Mouse (Mus musculus) liver, embryonic 16.5 days (tissue): Measurements from ENCODE around the gene Acoxl. TPM values are rescaled to one million over a fixed set of nuclear protein-coding genes. Genes with fewer than 3 reads are reported as not detected.
A peak's percentile ranks its signal among the peaks of the same experiment; 100 is the strongest.

ENCODE experiments used
- ATAC-seq: fragments of 200-750 bp; cut with Nextera tagmentation; 2 replicates; pipeline ENCODE4 v1.8.0; 2017; ENCODE audit warnings: low read depth, mild to moderate bottlenecking, moderate number of reproducible peaks, moderate library complexity
- H3K27ac ChIP-seq: fragments of 300-500 bp; sonication (generic); 2 replicates; pipeline ENCODE4 v1.5.1; 2014; ENCODE audit warnings: mild to moderate bottlenecking, low read length
- H3K27me3 ChIP-seq: fragments of 300-500 bp; sonication (generic); 2 replicates; pipeline ENCODE4 v1.6.1; 2014; ENCODE audit warnings: low read depth, low read length, mixed read lengths; ENCODE audit not compliant: control insufficient read depth, insufficient read depth
- H3K36me3 ChIP-seq: fragments of 300-500 bp; sonication (generic); 2 replicates; pipeline ENCODE4 v1.6.1; 2014; ENCODE audit warnings: mild to moderate bottlenecking; ENCODE audit not compliant: control insufficient read depth, insufficient read depth
- H3K4me1 ChIP-seq: fragments of 300-500 bp; sonication (generic); 2 replicates; pipeline ENCODE4 v1.6.1; 2014; ENCODE audit warnings: low read depth, low read length, mixed read lengths; ENCODE audit not compliant: control insufficient read depth
- H3K4me2 ChIP-seq: fragments of 300-500 bp; sonication (generic); 2 replicates; pipeline ENCODE4 v1.6.1; 2014; ENCODE audit warnings: low read depth, low read length, mixed read lengths
- H3K4me3 ChIP-seq: fragments of 300-500 bp; sonication (generic); 2 replicates; pipeline ENCODE4 v1.5.1; 2014; ENCODE audit warnings: low read depth, mild to moderate bottlenecking, low read length
- H3K9ac ChIP-seq: fragments of 300-500 bp; sonication (generic); 2 replicates; pipeline ENCODE4 v1.6.1; 2014; ENCODE audit warnings: low read depth, low read length
- H3K9me3 ChIP-seq: fragments of 300-500 bp; sonication (generic); replicated peaks from 2 replicates; pipeline ENCODE4 v1.6.1; 2016; ENCODE audit warnings: low read length; ENCODE audit not compliant: control insufficient read depth
- WGBS: fragments of 180-500 bp; shearing (Covaris S2); extraction: QIAGEN DNeasy Blood & Tissue Kit; methylation state at CpG from one replicate; pipeline ENCODE4 v1.1.7; 2014; ENCODE audit not compliant: insufficient replicate concordance; 5-methylcytosine and 5-hydroxymethylcytosine counted together
- polyA plus RNA-seq: library from polyadenylated mRNA; unstranded; fragments of >200 nt; fragmentation: Nextera tagmentation; extraction: Ambion mirVana; gene quantifications from 2 replicates; pipeline ENCODE4 v1.2.1, GENCODE M21; 2015

The Acoxl gene
- polyA plus RNA-seq, 1 experiment from 2014 or later: 0.05 TPM

GRCm38 (mm10) chr2:128058627-128059026, 220.0 kb downstream of the Acoxl start:
- ATAC-seq: no peak
- Histone ChIP-seq H3K4me3 (no peak overlapping the region), H3K9ac (no peak overlapping the region), H3K4me1 (no peaks in the 10 kb centered on the region), H3K27ac (no peak overlapping the region), H3K36me3 (no peaks in the 10 kb centered on the region), H3K9me3 (no peaks in the 10 kb centered on the region), H3K27me3 (no peaks in the 10 kb centered on the region), H3K4me2 (no peak overlapping the region)
- 19% methylated on average over 1 of the region's 1 CpGs for WGBS

GRCm38 (mm10) chr2:128060213-128060612, 221.5 kb downstream of the Acoxl start:
- 54% methylated on average over 6 of the region's 6 CpGs for WGBS
- Histone ChIP-seq H3K4me1 (no peaks in the 10 kb centered on the region), H3K4me3 (no peak overlapping the region), H3K27me3 (no peaks in the 10 kb centered on the region), H3K9me3 (no peaks in the 10 kb centered on the region), H3K4me2 (no peak overlapping the region), H3K27ac (no peak overlapping the region), H3K36me3 (no peaks in the 10 kb centered on the region), H3K9ac (no peak overlapping the region)
- no peak for ATAC-seq

GRCm38 (mm10) chr2:128060680-128061287, 222.1 kb downstream of the Acoxl start:
- H3K4me1 ChIP-seq: no peaks in the 10 kb centered on the region
- H3K27me3 ChIP-seq: no peaks in the 10 kb centered on the region
- 17% methylated on average over 6 of the region's 6 CpGs for WGBS

DNA sequence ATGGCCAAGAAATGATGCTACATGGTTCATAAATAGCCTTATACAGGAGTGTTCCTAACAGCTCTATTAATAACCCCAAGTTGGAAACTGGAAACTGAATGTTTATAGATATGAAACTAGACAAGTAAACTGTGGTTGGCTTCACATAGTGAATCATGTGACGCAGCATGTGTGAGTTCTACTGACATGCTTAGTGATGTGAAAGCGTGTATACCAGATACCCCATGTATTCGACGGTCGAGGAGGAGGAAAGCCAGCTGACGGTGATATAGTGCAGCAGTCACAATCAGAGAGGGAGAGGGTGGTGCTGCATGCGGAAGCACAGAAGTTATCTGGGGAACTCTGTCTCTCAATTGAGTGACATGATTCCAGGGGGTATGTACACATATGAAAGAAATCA, 222.8 kb downstream of the Acoxl start:
- Histone ChIP-seq H3K36me3 (no peaks in the 10 kb centered on the region), H3K9ac (no peak overlapping the region), H3K9me3 (no peaks in the 10 kb centered on the region), H3K27ac (no peak overlapping the region), H3K27me3 (no peaks in the 10 kb centered on the region), H3K4me3 (no peak overlapping the region), H3K4me2 (no peak overlapping the region), H3K4me1 (no peaks in the 10 kb centered on the region)
- ATAC-seq: no peak
- WGBS: 68% methylated on average over 7 of the region's 7 CpGs

More at GRCm38 (mm10) chr2:128060680-128061287, 222.1 kb downstream of the Acoxl start:
- Histone ChIP-seq H3K4me2 (no peak overlapping the region), H3K9ac (no peak overlapping the region), H3K27ac (no peak overlapping the region), H3K9me3 (no peaks in the 10 kb centered on the region), H3K4me3 (no peak overlapping the region), H3K36me3 (no peaks in the 10 kb centered on the region)
- ATAC-seq: no peak

GRCm38 (mm10) chr2:128062756-128063155, 224.1 kb downstream of the Acoxl start:
- no peak overlapping the region for H3K4me2 ChIP-seq
- H3K27me3 ChIP-seq: no peaks in the 10 kb centered on the region
- no peaks in the 10 kb centered on the region for H3K9me3 ChIP-seq
- H3K36me3 ChIP-seq: no peaks in the 10 kb centered on the region
- H3K4me3 ChIP-seq: no peak overlapping the region
- 57% methylated on average over 6 of the region's 6 CpGs for WGBS
- H3K4me1 ChIP-seq: no peaks in the 10 kb centered on the region
- no peak for ATAC-seq
- H3K27ac ChIP-seq: no peak overlapping the region
- H3K9ac ChIP-seq: no peak overlapping the region

DNA sequence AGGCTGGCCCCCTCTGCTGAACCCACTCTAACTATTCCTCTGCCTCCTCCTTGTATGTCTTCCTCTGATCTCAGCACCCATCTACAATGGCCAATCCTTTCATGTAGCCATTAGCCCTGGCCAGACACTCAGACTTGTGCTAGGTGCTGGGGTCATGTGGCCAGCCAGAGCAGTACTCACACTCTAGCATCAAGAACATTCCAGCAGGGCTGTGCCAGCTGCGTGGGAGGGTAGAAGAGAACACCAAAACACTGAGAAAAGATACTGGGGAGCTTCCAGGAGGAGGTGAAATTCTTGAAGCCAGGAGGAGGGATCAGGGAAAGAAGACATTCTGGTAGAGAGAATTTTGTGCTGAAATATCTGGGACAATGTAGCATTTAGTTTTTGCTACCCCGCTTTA, 226.3 kb downstream of the Acoxl start:
- Histone ChIP-seq H3K4me3 (no peak overlapping the region), H3K36me3 (no peaks in the 10 kb centered on the region), H3K27me3 (no peaks in the 10 kb centered on the region), H3K27ac (no peak overlapping the region), H3K4me1 (no peaks in the 10 kb centered on the region), H3K9ac (no peak overlapping the region), H3K4me2 (no peak overlapping the region), H3K9me3 (no peaks in the 10 kb centered on the region)
- no peak for ATAC-seq
- WGBS: 73% methylated on average over 2 of the region's 2 CpGs

GRCm38 (mm10) chr2:128065576-128065975, 226.9 kb downstream of the Acoxl start:
- Histone ChIP-seq H3K4me3 (no peak overlapping the region), H3K4me2 (no peak overlapping the region), H3K27ac (no peak overlapping the region), H3K36me3 (no peaks in the 10 kb centered on the region), H3K4me1 (no peaks in the 10 kb centered on the region), H3K9ac (no peak overlapping the region), H3K9me3 (no peaks in the 10 kb centered on the region), H3K27me3 (no peaks in the 10 kb centered on the region)
- ATAC-seq: peak; percentile 9; the same call in 1 of the 2 replicates
- WGBS: 28% methylated on average over 2 of the region's 2 CpGs

- Histone ChIP-seq H3K4me3 (no peak overlapping the region), H3K36me3 (no peaks in the 10 kb centered on the region), H3K27ac (no peak overlapping the region), H3K9me3 (no peaks in the 10 kb centered on the region), H3K27me3 (no peaks in the 10 kb centered on the region), H3K4me2 (no peak overlapping the region), H3K4me1 (no peaks in the 10 kb centered on the region), H3K9ac (no peak overlapping the region)
- no peak for ATAC-seq
- 46% methylated on average over 3 of the region's 3 CpGs for WGBS
These were observed 228.5 kb downstream of the Acoxl start for GRCm38 (mm10) chr2:128067162-128067561.

DNA sequence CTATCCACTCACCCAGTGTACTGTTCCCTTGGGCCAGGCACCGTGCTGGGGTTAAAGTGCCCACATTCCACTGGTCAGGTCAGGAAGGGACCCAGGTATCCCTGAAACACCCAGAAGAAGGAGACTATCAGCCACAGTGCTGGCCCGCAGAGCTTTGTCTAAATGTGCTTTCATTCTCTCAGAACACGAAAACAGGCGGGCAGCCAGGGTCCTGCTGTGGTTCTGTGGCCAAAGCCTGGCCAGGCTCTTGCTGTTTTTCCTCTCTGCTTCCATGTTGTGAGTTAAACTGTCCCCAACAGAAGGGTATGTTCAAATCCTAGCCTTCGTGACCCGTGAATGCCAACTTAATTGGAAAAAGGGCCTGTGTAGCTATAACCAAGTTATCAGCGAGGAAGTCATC, 228.9 kb downstream of the Acoxl start:
- H3K9me3 ChIP-seq: no peaks in the 10 kb centered on the region
- H3K36me3 ChIP-seq: no peaks in the 10 kb centered on the region
- H3K4me2 ChIP-seq: no peak overlapping the region
- no peak overlapping the region for H3K4me3 ChIP-seq
- H3K9ac ChIP-seq: no peak overlapping the region
- WGBS: 70% methylated on average over 7 of the region's 7 CpGs
- H3K27ac ChIP-seq: no peak overlapping the region
- no peak for ATAC-seq
- H3K27me3 ChIP-seq: no peaks in the 10 kb centered on the region
- H3K4me1 ChIP-seq: no peaks in the 10 kb centered on the region
